Comparison of ENCODE assay signal across 24 mouse cellular contexts in the genomic region with DNA sequence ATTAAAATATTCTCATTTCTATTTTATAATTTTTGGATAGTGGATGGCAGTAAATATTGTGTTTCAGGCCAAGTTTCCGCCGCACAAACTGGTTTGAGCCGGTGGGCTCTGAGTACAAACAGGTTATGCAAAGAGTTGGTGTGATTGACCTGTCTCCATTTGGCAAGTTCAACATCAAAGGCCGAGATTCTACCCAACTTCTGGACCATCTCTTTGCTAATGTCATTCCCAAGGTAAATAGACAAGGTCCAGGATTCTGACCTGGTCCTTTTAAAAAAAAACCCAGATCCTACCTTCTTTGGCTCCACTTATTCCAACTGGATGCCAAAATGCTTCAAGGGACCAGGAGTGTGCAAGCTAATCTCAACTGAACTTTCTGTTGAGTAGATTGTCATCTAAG. TPM values are rescaled to one million over a fixed set of nuclear protein-coding genes. Genes with fewer than 3 reads are reported as not detected.
DNase-seq lines count a peak whose midpoint lies in the region; ATAC-seq and TF ChIP-seq lines count a peak whose summit lies in the region.
"Had no signal": no experiment of that assay in that cellular context is flagged by ENCODE, and none has a peak within 500 bp of the region (broad histone marks: within the 10 kb centered on the region; RNA-seq: fewer than 3 reads in every experiment).

No protein-coding gene starts in this region.

- no peak overlapping the region for H3K9ac ChIP-seq in liver, embryonic 12.5 days
- no peak overlapping the region for H3K9ac ChIP-seq in liver, embryonic 14.5 days (replicated peaks)
- H3K9ac ChIP-seq: embryonic facial prominence, embryonic 13.5 days; forebrain, embryonic 13.5 days; forebrain, postnatal 0 days; hindbrain, embryonic 12.5 days had no signal

- no peak overlapping the region for H3K27ac ChIP-seq in liver, embryonic 12.5 days
- H3K27ac ChIP-seq in liver, embryonic 14.5 days = no peak overlapping the region
- H3K27ac ChIP-seq: embryonic facial prominence, embryonic 13.5 days; forebrain, embryonic 13.5 days; heart, embryonic 10.5 days; hindbrain, embryonic 12.5 days had no signal

- no peaks in the 10 kb centered on the region for H3K9me3 ChIP-seq in liver, embryonic 12.5 days (replicated peaks)
- H3K9me3 ChIP-seq in liver, embryonic 14.5 days (ENCODE audit: control insufficient read depth, low read length) = no peaks in the 10 kb centered on the region
- H3K9me3 ChIP-seq: embryonic facial prominence, embryonic 13.5 days; forebrain, embryonic 13.5 days; heart, embryonic 10.5 days; hindbrain, embryonic 12.5 days had no signal

- no peak for TF ChIP-seq EP300 in liver, embryonic 14.5 days (IDR thresholded peaks at IDR 0.05; ENCODE audit: low read depth)

- H3K4me3 ChIP-seq in liver, embryonic 12.5 days = no peak overlapping the region
- no peak overlapping the region for H3K4me3 ChIP-seq in liver, embryonic 14.5 days (ENCODE audit: insufficient read depth in 1 of 2, low read depth in 2 of 2, low read length in 2 of 2)
- H3K4me3 ChIP-seq: embryonic facial prominence, embryonic 13.5 days; forebrain, embryonic 13.5 days; heart, embryonic 10.5 days; hindbrain, embryonic 12.5 days had no signal

- TF ChIP-seq CTCF in liver, embryonic 14.5 days (IDR thresholded peaks at IDR 0.05; ENCODE audit: low read depth) = no peak

- peak; percentile 34 for DNase-seq in kidney, adult 18-20 months
- no peak for DNase-seq in kidney, postnatal 4 days
- DNase-seq in liver = no peak
- peak in 2 of 3 experiments; percentile 11 to 31 for DNase-seq in liver, embryonic 14.5 days (ENCODE audit: low read depth in 3 of 3, low spot score in 3 of 3)
- DNase-seq in urinary bladder, adult 18-20 months (ENCODE audit: low spot score in 2 of 2) = no peak
- DNase-seq: adrenal gland, postnatal 14 days; cerebellum, adult 18-20 months; cerebellum, adult 9-11 months; cerebellum, postnatal 36 days; forebrain, postnatal 0 days; gastrocnemius, postnatal 14 days; heart, postnatal 10 days; heart, postnatal 4 days had no signal

- WGBS in liver, embryonic 12.5 days (ENCODE audit: insufficient replicate concordance) = 63% methylated on average over 4 of the region's 4 CpGs
- WGBS in liver, embryonic 14.5 days (ENCODE audit: insufficient replicate concordance) = 60% methylated on average over 4 of the region's 4 CpGs

- no peaks in the 10 kb centered on the region; the same call in 1 of the 2 replicates for H3K36me3 ChIP-seq in liver, embryonic 12.5 days
- no peaks in the 10 kb centered on the region for H3K36me3 ChIP-seq in liver, embryonic 14.5 days (replicated peaks; ENCODE audit: control insufficient read depth, insufficient read depth, low read depth)
- H3K36me3 ChIP-seq: embryonic facial prominence, embryonic 13.5 days; heart, embryonic 10.5 days; hindbrain, embryonic 12.5 days had no signal

- ATAC-seq in liver, embryonic 12.5 days = peak; percentile 21; the same call in 1 of the 2 replicates
- peak; percentile 45; the same call in 1 of the 2 replicates for ATAC-seq in liver, embryonic 14.5 days (ENCODE audit: insufficient read depth)
- no peak for ATAC-seq in monocyte, adult 5-6 weeks (replicated peaks; ENCODE audit: insufficient number of reproducible peaks, low FRiP score, low TSS enrichment, poor library complexity, severe bottlenecking)
- ATAC-seq: activated CD4-positive, CD25-positive, alpha-beta regulatory T cell, adult 4 months; forebrain, embryonic 13.5 days; forebrain, postnatal 0 days; Patski had no signal

- no peaks in the 10 kb centered on the region for H3K27me3 ChIP-seq in liver, embryonic 12.5 days (replicated peaks)
- H3K27me3 ChIP-seq in liver, embryonic 14.5 days (ENCODE audit: control insufficient read depth, insufficient read depth, low read length) = no peaks in the 10 kb centered on the region
- H3K27me3 ChIP-seq: CH12.LX; embryonic facial prominence, embryonic 13.5 days; forebrain, embryonic 13.5 days; hindbrain, embryonic 12.5 days had no signal

- no peak overlapping the region for H3K4me2 ChIP-seq in liver, embryonic 12.5 days
- no peak overlapping the region for H3K4me2 ChIP-seq in liver, embryonic 14.5 days (ENCODE audit: low read depth)
- H3K4me2 ChIP-seq: embryonic facial prominence, embryonic 13.5 days; forebrain, embryonic 13.5 days; hindbrain, embryonic 12.5 days had no signal

- H3K4me1 ChIP-seq in liver, embryonic 12.5 days = no peaks in the 10 kb centered on the region
- 0 out of 4 replicates have a peak, but pooled peaks cover 0 to 1% of the 10 kb centered on the region in 2 experiments for H3K4me1 ChIP-seq in liver, embryonic 14.5 days (replicated peaks; ENCODE audit: control insufficient read depth in 2 of 2, insufficient read depth in 2 of 2, low read length in 1 of 2)
- H3K4me1 ChIP-seq: embryonic facial prominence, embryonic 13.5 days; forebrain, embryonic 13.5 days; heart, embryonic 10.5 days; hindbrain, embryonic 12.5 days had no signal

RNA-seq across cellular contexts. Expression of a gene that starts 37.0 kb away (rescaled TPM):
- 7.5 and 8.5 TPM in 2 replicates for polyA plus RNA-seq in liver, embryonic 12.5 days (2016; fragmentation: Nextera tagmentation; extraction: Ambion mirVana)
- polyA plus RNA-seq in liver, embryonic 14.5 days (2012; rRNA removed) = 6.8 and 9.7 TPM in 2 replicates
- polyA plus RNA-seq in liver, embryonic 14.5 days (2014; fragmentation: Nextera tagmentation; extraction: Ambion mirVana) = 12.0 and 13.1 TPM in 2 replicates
- total RNA-seq in monocyte, adult 5-6 weeks (2017) = not detected in 3 replicates
- total RNA-seq: gastrocnemius, postnatal 14 days; heart, postnatal 10 days; heart, postnatal 4 days had no signal
- polyA plus RNA-seq: activated CD4-positive, CD25-positive, alpha-beta regulatory T cell, adult 4 months; gonadal fat pad, adult 2 months; Patski had no signal

RNA-seq across cellular contexts. Expression of a gene that starts 37.1 kb away (rescaled TPM):
- 12.3 and 12.7 TPM in 2 replicates for polyA plus RNA-seq in liver, embryonic 12.5 days (2016; fragmentation: Nextera tagmentation; extraction: Ambion mirVana)
- polyA plus RNA-seq in liver, embryonic 14.5 days (2012; rRNA removed) = 12.2 and 13.6 TPM in 2 replicates
- polyA plus RNA-seq in liver, embryonic 14.5 days (2014; fragmentation: Nextera tagmentation; extraction: Ambion mirVana) = 16.8 TPM in 2 replicates
- not detected in 3 replicates for total RNA-seq in monocyte, adult 5-6 weeks (2017)
- total RNA-seq: CH12.LX; gastrocnemius, postnatal 14 days; heart, postnatal 10 days; heart, postnatal 4 days had no signal
- polyA plus RNA-seq: embryonic facial prominence, embryonic 13.5 days; forebrain, embryonic 13.5 days; forebrain, postnatal 0 days; heart, embryonic 14.5 days; hindbrain, embryonic 12.5 days had no signal

Comparison
In these comparisons a context has a peak if more than half of its experiments do, and no peak if none do; other contexts are left out.
1. DNase-seq: peak in kidney, adult 18-20 months (single experiment) and liver, embryonic 14.5 days (2 of 3); none in kidney, postnatal 4 days (0 of 2), liver (single experiment) and urinary bladder, adult 18-20 months (0 of 2).